ENCODE assay signal across 8 mouse cellular contexts in the genomic region with DNA sequence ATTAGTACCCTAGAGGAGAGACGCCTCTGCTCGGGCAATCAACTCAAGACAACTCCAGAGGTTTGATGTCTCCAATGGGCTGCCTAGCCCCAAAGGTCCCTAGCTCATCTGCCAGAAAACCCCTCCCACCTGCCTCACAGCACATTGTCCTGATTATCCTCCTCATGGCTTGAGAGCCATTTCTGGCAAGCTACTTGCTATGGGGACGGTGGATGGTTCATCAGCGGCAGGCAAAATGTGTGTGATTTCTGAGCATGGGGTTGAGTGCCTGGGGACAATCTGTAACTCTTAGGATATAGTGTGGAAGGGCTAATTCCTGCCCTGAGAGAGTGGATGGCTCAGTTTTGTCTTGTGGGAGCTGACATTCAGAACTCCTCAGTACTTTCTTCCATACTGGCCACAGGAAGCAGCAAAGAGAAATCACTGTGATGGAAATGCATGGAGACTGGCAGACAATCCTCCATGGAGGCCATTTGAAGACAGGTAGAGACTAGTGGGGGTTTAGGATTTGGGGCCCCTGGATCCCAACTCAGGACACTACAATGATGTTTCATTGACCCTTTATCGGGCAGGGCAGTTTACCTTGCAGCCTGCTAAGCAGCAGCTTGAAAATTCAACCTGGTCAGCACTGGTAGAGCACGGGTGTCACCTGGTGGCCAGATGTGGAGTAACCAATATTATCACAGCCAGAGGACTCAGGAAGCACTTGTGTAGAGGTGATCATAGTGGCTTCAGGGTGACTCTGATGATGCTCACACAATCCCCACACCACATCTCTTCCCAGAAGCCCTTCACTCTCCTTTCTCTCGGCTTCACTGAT.
DNase-seq lines count a peak whose midpoint lies in the region; ATAC-seq and TF ChIP-seq lines count a peak whose summit lies in the region.

No protein-coding gene starts in this region.

- intact Hi-C loops in left cerebral cortex, postnatal 4 days (cut with DNase I), result loop anchor here (10.0 kb wide), 1 partner anchor 1541 kb away; a partner anchor contains a TSS

- no peak overlapping the region for H3K4me3 ChIP-seq in intestine, postnatal 0 days (ENCODE audit: low read depth, low read length)
- no peak overlapping the region for H3K4me3 ChIP-seq in midbrain, embryonic 16.5 days (ENCODE audit: low read depth, low read length)

- no peak overlapping the region for H3K9ac ChIP-seq in intestine, postnatal 0 days (ENCODE audit: low read depth, low read length)
- no peak overlapping the region for H3K9ac ChIP-seq in midbrain, embryonic 16.5 days (ENCODE audit: low read depth, low read length)

- WGBS in intestine, postnatal 0 days, result 55% methylated on average over 7 of the region's 7 CpGs
- WGBS in midbrain, embryonic 16.5 days, result 53% methylated on average over 7 of the region's 7 CpGs

- H3K27ac ChIP-seq in intestine, postnatal 0 days (ENCODE audit: low read depth, low read length), result no peak overlapping the region
- no peak overlapping the region for H3K27ac ChIP-seq in midbrain, embryonic 16.5 days (ENCODE audit: low read length)

- no peaks in the 10 kb centered on the region for H3K4me1 ChIP-seq in intestine, postnatal 0 days (replicated peaks; ENCODE audit: control insufficient read depth, insufficient read depth, low read length)
- 0 out of 2 replicates have a peak, but pooled peaks cover 3% of the 10 kb centered on the region for H3K4me1 ChIP-seq in midbrain, embryonic 16.5 days (ENCODE audit: control insufficient read depth, insufficient read depth, low read length)

- no peaks in the 10 kb centered on the region for H3K36me3 ChIP-seq in intestine, postnatal 0 days (ENCODE audit: control insufficient read depth, insufficient read depth)
- no peaks in the 10 kb centered on the region for H3K36me3 ChIP-seq in midbrain, embryonic 16.5 days (ENCODE audit: control insufficient read depth, insufficient read depth, low read length)

- ATAC-seq in intestine, postnatal 0 days, result no peak
- peak; percentile 93 for ATAC-seq in midbrain, embryonic 16.5 days

- TF ChIP-seq CTCF in intestine, postnatal 0 days (IDR thresholded peaks at IDR 0.05; ENCODE audit: low read depth), result peak; percentile 98

- DNase-seq in 3T3-L1 (ENCODE audit: low read depth, low spot score) (peak; percentile 67), adipocyte (ENCODE audit: low spot score) (peak; percentile 67)
- peak; percentile 78 for DNase-seq in embryo, embryonic 10 days (ENCODE audit: low spot score)
- peak; percentile 19 for DNase-seq in gastrocnemius, postnatal 25 days
- peak; percentile 47 for DNase-seq in left cerebral cortex, postnatal 4 days
- DNase-seq in spleen, postnatal 10 days (ENCODE audit: low spot score in 2 of 2), result peak; percentile 10 to 55

- H3K9me3 ChIP-seq in intestine, postnatal 0 days (ENCODE audit: control insufficient read depth), result no peaks in the 10 kb centered on the region
- no peaks in the 10 kb centered on the region for H3K9me3 ChIP-seq in midbrain, embryonic 16.5 days (replicated peaks; ENCODE audit: control insufficient read depth, low read length, poor library complexity, severe bottlenecking)

- no peaks in the 10 kb centered on the region for H3K27me3 ChIP-seq in intestine, postnatal 0 days (replicated peaks; ENCODE audit: control insufficient read depth, insufficient read depth, low read length)
- no peaks in the 10 kb centered on the region for H3K27me3 ChIP-seq in midbrain, embryonic 16.5 days (ENCODE audit: control insufficient read depth, insufficient read depth, low read depth, low read length)

- no peak overlapping the region for H3K4me2 ChIP-seq in intestine, postnatal 0 days (replicated peaks; ENCODE audit: low read depth)
- no peak overlapping the region for H3K4me2 ChIP-seq in midbrain, embryonic 16.5 days (ENCODE audit: low read length)

Comparison
In these comparisons a context has a peak if more than half of its experiments do, and no peak if none do; other contexts are left out.
1. DNase-seq: peak in every context shown above with its lines; median percentile 78 in embryo, embryonic 10 days; 67 in 3T3-L1; 67 in adipocyte; 47 in left cerebral cortex, postnatal 4 days; 32 in spleen, postnatal 10 days; 19 in gastrocnemius, postnatal 25 days.